Mouse (Mus musculus) kidney, postnatal 0 days (tissue): ENCODE data around the gene Neurog1. TPM values are rescaled to one million over a fixed set of nuclear protein-coding genes. Genes with fewer than 3 reads are reported as not detected.
A peak's percentile ranks its signal among the peaks of the same experiment; 100 is the strongest.

Source experiments
- ATAC-seq: fragments of 200-750 bp; cut with Nextera tagmentation; replicated peaks from 2 replicates; pipeline ENCODE4 v1.8.0; 2017; ENCODE audit warnings: low read depth, moderate number of reproducible peaks, moderate TSS enrichment, moderate library complexity; ENCODE audit not compliant: low FRiP score
- DNase-seq: peaks from one replicate; pipeline ENCODE4 v3.0.0-alpha.2; 2016; ENCODE audit warnings: low spot score
- H3K27ac ChIP-seq: fragments of 300-500 bp; sonication (generic); 2 replicates; pipeline ENCODE4 v1.5.1; 2014; ENCODE audit warnings: mild to moderate bottlenecking
- H3K27me3 ChIP-seq: fragments of 300-500 bp; sonication (generic); 2 replicates; pipeline ENCODE4 v1.6.1; 2014; ENCODE audit warnings: low read length, mixed read lengths; ENCODE audit not compliant: insufficient read depth
- H3K36me3 ChIP-seq: fragments of 300-500 bp; sonication (generic); 2 replicates; pipeline ENCODE4 v1.6.1; 2014; ENCODE audit warnings: low read length, mixed read lengths; ENCODE audit not compliant: insufficient read depth
- H3K4me1 ChIP-seq: fragments of 300-500 bp; sonication (generic); replicated peaks from 2 replicates; pipeline ENCODE4 v1.6.1; 2014; ENCODE audit warnings: antibody characterized with exemption, low read length, mixed read lengths; ENCODE audit not compliant: insufficient read depth
- H3K4me2 ChIP-seq: fragments of 300-500 bp; sonication (generic); 2 replicates; pipeline ENCODE4 v1.6.1; 2014; ENCODE audit warnings: mild to moderate bottlenecking, low read length, moderate library complexity, mixed read lengths
- H3K4me3 ChIP-seq: fragments of 300-500 bp; sonication (generic); replicated peaks from 2 replicates; pipeline ENCODE4 v1.5.1; 2014; ENCODE audit warnings: low read depth, low read length
- H3K9ac ChIP-seq: fragments of 300-500 bp; sonication (generic); 2 replicates; pipeline ENCODE4 v1.6.1; 2014; ENCODE audit warnings: low read depth, low read length
- H3K9me3 ChIP-seq: fragments of 300-500 bp; sonication (generic); replicated peaks from 2 replicates; pipeline ENCODE4 v1.6.1; 2016; ENCODE audit warnings: low read length, inconsistent platforms, mixed read lengths
- CTCF ChIP-seq: IDR thresholded peaks from 2 replicates; pipeline ENCODE4 v1.5.1; 2016; ENCODE audit warnings: antibody characterized with exemption, low read depth, mild to moderate bottlenecking, moderate library complexity
- WGBS: fragments of 180-500 bp; shearing (Covaris S2); extraction: QIAGEN DNeasy Blood & Tissue Kit; methylation state at CpG from one replicate; pipeline ENCODE4 v1.1.7; 2014; 5-methylcytosine and 5-hydroxymethylcytosine counted together
- polyA plus RNA-seq: library from polyadenylated mRNA; unstranded; fragments of >200 nt; fragmentation: Nextera tagmentation; extraction: Ambion mirVana; gene quantifications from 2 replicates; pipeline ENCODE4 v1.2.1, GENCODE M21; 2015

Neurog1 gene
- polyA plus RNA-seq, 1 experiment from 2014 or later, result not detected

GRCm38 (mm10) chr13:56209067-56209411 is 42.9 kb downstream of the Neurog1 start:
- Histone ChIP-seq H3K4me2 (peak overlapping the region; percentile 50), H3K27ac (no peak overlapping the region), H3K36me3 (no peaks in the 10 kb centered on the region), H3K4me3 (0 out of 2 replicates have a peak overlapping the region, but pooled peaks have one; percentile 11), H3K27me3 (no peaks in the 10 kb centered on the region; the same call in 1 of the 2 replicates), H3K4me1 (0 out of 2 replicates have a peak, but pooled peaks cover 5% of the 10 kb centered on the region), H3K9ac (peak overlapping the region; percentile 40; the same call in 1 of the 2 replicates), H3K9me3 (no peaks in the 10 kb centered on the region)
- no peak for DNase-seq
- TF ChIP-seq CTCF, result no peak
- no peak for ATAC-seq
- 25% methylated on average over 8 of the region's 8 CpGs for WGBS

- Histone ChIP-seq H3K36me3 (no peaks in the 10 kb centered on the region), H3K27me3 (no peaks in the 10 kb centered on the region; the same call in 1 of the 2 replicates), H3K9me3 (no peaks in the 10 kb centered on the region), H3K4me3 (0 out of 2 replicates have a peak overlapping the region, but pooled peaks have one; percentile 11), H3K4me1 (0 out of 2 replicates have a peak, but pooled peaks cover 5% of the 10 kb centered on the region), H3K27ac (no peak overlapping the region), H3K9ac (peak overlapping the region; percentile 40; the same call in 1 of the 2 replicates), H3K4me2 (peak overlapping the region; percentile 50)
- peak; percentile 64 for DNase-seq
- WGBS, result 6% methylated on average over 32 of the region's 35 CpGs
- no peak for TF ChIP-seq CTCF
- ATAC-seq, result no peak
Measured at GRCm38 (mm10) chr13:56208225-56209066, 43.5 kb downstream of the Neurog1 start.

Other genes starting within 250 kb of the Neurog1 start
- gene H2afy, start 115.8 kb downstream of the Neurog1 start, polyA plus RNA-seq, result 263 and 267 TPM in 2 replicates
- 1.6 and 2.0 TPM in 2 replicates for gene Tifab, start 73.3 kb downstream of the Neurog1 start, polyA plus RNA-seq
- gene Cxcl14, start 44.4 kb upstream of the Neurog1 start, polyA plus RNA-seq, result 76.4 and 88.1 TPM in 2 replicates
- not detected in 2 replicates for gene Gm3045, start 174.4 kb upstream of the Neurog1 start, polyA plus RNA-seq
- 0.79 and 0.94 TPM in 2 replicates for gene Slc25a48, start 186.2 kb upstream of the Neurog1 start, polyA plus RNA-seq
- not detected in 2 replicates for gene Il9, start 230.1 kb upstream of the Neurog1 start, polyA plus RNA-seq